Comparison of ENCODE assay signal across 9 mouse cellular contexts in the genomic region with DNA sequence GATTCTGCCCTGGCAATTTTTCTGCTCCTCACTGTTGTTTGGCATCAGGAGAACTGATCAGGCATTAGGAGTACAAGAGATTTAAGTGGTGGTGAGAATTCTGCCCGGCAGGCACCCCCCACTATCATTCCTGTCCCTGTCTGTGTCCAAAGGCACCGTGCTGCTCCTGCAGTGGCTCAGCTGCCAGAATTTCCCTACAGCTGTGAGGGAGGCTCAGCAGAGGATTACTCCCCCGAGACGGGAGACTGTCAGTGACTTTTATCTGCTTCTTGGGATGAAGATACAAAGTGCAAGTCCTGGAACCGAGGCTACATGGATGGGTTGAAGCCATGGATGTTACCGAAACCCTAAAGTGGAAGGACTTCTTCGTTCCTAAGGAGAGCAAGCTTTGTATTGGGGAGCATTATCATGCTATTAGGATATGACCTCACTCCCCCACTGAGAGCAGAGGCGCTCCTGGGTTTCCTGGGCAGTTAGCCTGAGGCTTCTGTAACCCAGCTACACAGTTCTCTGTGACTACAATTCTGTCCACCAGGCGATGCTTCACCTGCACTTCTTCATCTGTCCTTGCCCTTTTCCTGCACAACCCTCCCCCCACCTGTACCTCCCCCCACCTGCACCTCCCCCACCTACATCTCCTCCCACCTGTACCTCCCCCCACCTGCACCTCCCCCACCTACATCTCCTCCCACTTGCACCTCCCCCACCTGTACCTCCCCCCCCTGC.
DNase-seq lines count a peak whose midpoint lies in the region; ATAC-seq lines count a peak whose summit lies in the region.
"Had no signal": no experiment of that assay in that cellular context is flagged by ENCODE, and none has a peak within 500 bp of the region (broad histone marks: within the 10 kb centered on the region; RNA-seq: fewer than 3 reads in every experiment).

No protein-coding gene starts in this region.

- DNase-seq in heart, postnatal 4 days, result no peak
- peak; percentile 61 for DNase-seq in ES-CJ7 (ENCODE audit: low read depth, low spot score)
- DNase-seq in embryonic facial prominence, embryonic 14.5 days (ENCODE audit: low spot score), result peak; percentile 41
- no peak for DNase-seq in cerebellum, adult 9-10 months
- no peak for DNase-seq in frontal cortex, postnatal 25 days (ENCODE audit: low spot score in 2 of 2)
- no peak for DNase-seq in lung, adult 18-20 months

- ATAC-seq in heart, embryonic 12.5 days (ENCODE audit: insufficient number of reproducible peaks, low FRiP score), result no peak
- ATAC-seq in embryonic facial prominence, embryonic 14.5 days (ENCODE audit: low read depth), result no peak
- ATAC-seq in midbrain, embryonic 12.5 days (ENCODE audit: low FRiP score, low read depth), result no peak
- ATAC-seq: activated CD4-positive, CD25-positive, alpha-beta regulatory T cell, adult 4 months had no signal

- H3K4me1 ChIP-seq in heart, embryonic 12.5 days (replicated peaks), result peaks cover 23% of the 10 kb centered on the region
- H3K4me1 ChIP-seq in embryonic facial prominence, embryonic 14.5 days (ENCODE audit: control insufficient read depth, insufficient read depth, low read length), result peaks cover 8% of the 10 kb centered on the region; the same call in 1 of the 2 replicates
- H3K4me1 ChIP-seq in midbrain, embryonic 12.5 days, result peaks cover 61% of the 10 kb centered on the region

- 2% methylated on average over 9 of the region's 9 CpGs for WGBS in heart, embryonic 12.5 days
- WGBS in embryonic facial prominence, embryonic 14.5 days, result 3% methylated on average over 9 of the region's 9 CpGs
- WGBS in midbrain, embryonic 12.5 days, result 2% methylated on average over 9 of the region's 9 CpGs

- no peaks in the 10 kb centered on the region for H3K9me3 ChIP-seq in heart, embryonic 12.5 days (replicated peaks)
- H3K9me3 ChIP-seq in embryonic facial prominence, embryonic 14.5 days (ENCODE audit: control insufficient read depth, low read length), result no peaks in the 10 kb centered on the region
- H3K9me3 ChIP-seq in midbrain, embryonic 12.5 days, result no peaks in the 10 kb centered on the region

- no peak overlapping the region for H3K4me3 ChIP-seq in heart, embryonic 12.5 days
- H3K4me3 ChIP-seq in embryonic facial prominence, embryonic 14.5 days (ENCODE audit: low read depth, low read length), result no peak overlapping the region
- H3K4me3 ChIP-seq in midbrain, embryonic 12.5 days, result no peak overlapping the region

- no peaks in the 10 kb centered on the region for H3K36me3 ChIP-seq in heart, embryonic 12.5 days
- no peaks in the 10 kb centered on the region for H3K36me3 ChIP-seq in embryonic facial prominence, embryonic 14.5 days (ENCODE audit: control insufficient read depth, insufficient read depth, low read length)
- H3K36me3 ChIP-seq in midbrain, embryonic 12.5 days, result no peaks in the 10 kb centered on the region

- no peak overlapping the region for H3K9ac ChIP-seq in heart, embryonic 12.5 days
- no peak overlapping the region for H3K9ac ChIP-seq in embryonic facial prominence, embryonic 14.5 days (ENCODE audit: low read depth, low read length)
- H3K9ac ChIP-seq in midbrain, embryonic 12.5 days (replicated peaks), result no peak overlapping the region

- H3K4me2 ChIP-seq in heart, embryonic 12.5 days, result peak overlapping the region; percentile 31
- no peak overlapping the region; the same call in 1 of the 2 replicates for H3K4me2 ChIP-seq in embryonic facial prominence, embryonic 14.5 days (ENCODE audit: low read depth, low read length)
- peak overlapping the region; percentile 32 for H3K4me2 ChIP-seq in midbrain, embryonic 12.5 days (replicated peaks)

- no peak overlapping the region for H3K27ac ChIP-seq in heart, embryonic 12.5 days (ENCODE audit: poor library complexity, severe bottlenecking)
- no peak overlapping the region for H3K27ac ChIP-seq in embryonic facial prominence, embryonic 14.5 days (replicated peaks; ENCODE audit: low read depth, low read length)
- H3K27ac ChIP-seq in midbrain, embryonic 12.5 days (replicated peaks), result peak overlapping the region; percentile 78

- H3K27me3 ChIP-seq in heart, embryonic 12.5 days (replicated peaks), result peaks cover 16% of the 10 kb centered on the region; the same call in 1 of the 2 replicates
- H3K27me3 ChIP-seq in embryonic facial prominence, embryonic 14.5 days (replicated peaks; ENCODE audit: control insufficient read depth, insufficient read depth, low read length), result no peaks in the 10 kb centered on the region
- H3K27me3 ChIP-seq in midbrain, embryonic 12.5 days, result peaks cover 3% of the 10 kb centered on the region; the same call in 1 of the 2 replicates

Comparison
In these comparisons a context has a peak if more than half of its experiments do, and no peak if none do; other contexts are left out.
1. DNase-seq: peak in ES-CJ7 (single experiment) and embryonic facial prominence, embryonic 14.5 days (single experiment); none in heart, postnatal 4 days (single experiment), cerebellum, adult 9-10 months (single experiment), frontal cortex, postnatal 25 days (0 of 2) and lung, adult 18-20 months (0 of 2).